Mouse (Mus musculus) heart, postnatal 0 days (tissue): ENCODE measurements around the gene Sema7a. TPM values are rescaled to one million over a fixed set of nuclear protein-coding genes. Genes with fewer than 3 reads are reported as not detected.

Experiments used
- ATAC-seq: fragments of 200-750 bp; cut with Nextera tagmentation; 2 replicates; pipeline ENCODE4 v1.8.0; 2017; ENCODE audit warnings: low read depth, moderate number of reproducible peaks, moderate library complexity; ENCODE audit not compliant: insufficient read depth
- DNase-seq: peaks from one replicate; pipeline ENCODE4 v3.0.0-alpha.2; 2016; ENCODE audit warnings: low spot score
- H3K27ac ChIP-seq: fragments of 300-500 bp; sonication (generic); 2 replicates; pipeline ENCODE4 v1.5.1; 2014; ENCODE audit warnings: low read depth, mild to moderate bottlenecking
- H3K27me3 ChIP-seq: fragments of 300-500 bp; sonication (generic); 2 replicates; pipeline ENCODE4 v1.6.1; 2014; ENCODE audit warnings: low read length, mixed read lengths; ENCODE audit not compliant: control insufficient read depth, insufficient read depth
- H3K36me3 ChIP-seq: fragments of 300-500 bp; sonication (generic); replicated peaks from 2 replicates; pipeline ENCODE4 v1.6.1; 2014; ENCODE audit warnings: low read length, mixed read lengths; ENCODE audit not compliant: control insufficient read depth, insufficient read depth
- H3K4me1 ChIP-seq: fragments of 300-500 bp; sonication (generic); 2 replicates; pipeline ENCODE4 v1.6.1; 2014; ENCODE audit warnings: antibody characterized with exemption; ENCODE audit not compliant: control insufficient read depth, insufficient read depth
- H3K4me2 ChIP-seq: fragments of 300-500 bp; sonication (generic); 2 replicates; pipeline ENCODE4 v1.6.1; 2014; ENCODE audit warnings: low read depth, mild to moderate bottlenecking, low read length, moderate library complexity
- H3K4me3 ChIP-seq: fragments of 300-500 bp; sonication (generic); 2 replicates; pipeline ENCODE4 v1.5.1; 2014; ENCODE audit warnings: low read depth, low read length
- H3K9ac ChIP-seq: fragments of 300-500 bp; sonication (generic); replicated peaks from 2 replicates; pipeline ENCODE4 v1.6.1; 2014; ENCODE audit warnings: low read depth, low read length, mixed read lengths
- H3K9me3 ChIP-seq: fragments of 300-500 bp; sonication (generic); replicated peaks from 2 replicates; pipeline ENCODE4 v1.6.1; 2016; ENCODE audit warnings: low read length; ENCODE audit not compliant: control insufficient read depth
- CTCF ChIP-seq: IDR thresholded peaks from 2 replicates; pipeline ENCODE4 v1.5.1; 2016; ENCODE audit warnings: antibody characterized with exemption, control low read depth, low read depth
- EP300 ChIP-seq: IDR thresholded peaks from 2 replicates; pipeline ENCODE4 v1.6.1; 2016; ENCODE audit warnings: antibody characterized with exemption, low read depth
- WGBS: fragments of 180-500 bp; shearing (Covaris S2); extraction: QIAGEN DNeasy Blood & Tissue Kit; methylation state at CpG from one replicate; pipeline ENCODE4 v1.1.7; 2014; 5-methylcytosine and 5-hydroxymethylcytosine counted together
- polyA plus RNA-seq: library from polyadenylated mRNA; unstranded; fragments of >200 nt; fragmentation: Nextera tagmentation; extraction: Ambion mirVana; gene quantifications from 2 replicates; pipeline ENCODE4 v1.2.1, GENCODE M21; 2015
- total RNA-seq: library from RNA; depleted of rRNA; stranded (reverse); fragments of >200 nt; gene quantifications from 2 replicates; pipeline ENCODE4 v1.2.3, GENCODE M21; 2014; ENCODE audit warnings: low replicate concordance

The Sema7a gene
- total and polyA plus RNA-seq, 2 experiments from 2014 or later: 1.2 to 16.8 TPM

DNA sequence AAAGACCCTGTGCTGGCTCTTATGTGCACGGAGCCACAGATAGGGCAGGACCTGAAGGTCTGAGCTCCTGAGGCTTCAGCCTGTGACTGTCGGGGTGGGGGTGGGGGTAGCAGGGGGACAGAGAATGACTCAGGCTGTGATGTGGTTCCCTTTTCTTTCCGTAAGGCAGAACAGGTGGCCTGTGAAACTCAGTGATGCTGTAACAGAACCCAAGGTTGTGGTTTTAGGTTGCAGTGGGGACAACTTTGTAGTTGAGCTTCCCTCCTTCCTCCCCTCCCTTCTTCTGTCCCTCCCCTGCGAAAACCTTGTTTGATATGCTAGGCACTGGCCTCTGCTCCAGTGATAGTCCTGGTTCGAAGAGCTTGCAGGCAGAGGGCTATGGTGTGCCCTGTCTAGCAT lies 16.9 kb downstream of the Sema7a start:
- H3K27ac ChIP-seq: peak overlapping the region; percentile 45; the same call in 1 of the 2 replicates
- H3K9ac ChIP-seq: no peak overlapping the region
- H3K4me3 ChIP-seq: no peak overlapping the region
- H3K4me2 ChIP-seq: no peak overlapping the region
- H3K4me1 ChIP-seq: peaks cover 13% of the 10 kb centered on the region
- ATAC-seq: no peak
- DNase-seq: no peak
- TF ChIP-seq CTCF (no peak), EP300 (no peak)
- H3K9me3 ChIP-seq: no peaks in the 10 kb centered on the region
- 0 out of 2 replicates have a peak, but pooled peaks cover 1% of the 10 kb centered on the region for H3K27me3 ChIP-seq
- WGBS: 69% methylated on average over 5 of the region's 5 CpGs
- H3K36me3 ChIP-seq: peaks cover 12% of the 10 kb centered on the region; the same call in 1 of the 2 replicates

DNA sequence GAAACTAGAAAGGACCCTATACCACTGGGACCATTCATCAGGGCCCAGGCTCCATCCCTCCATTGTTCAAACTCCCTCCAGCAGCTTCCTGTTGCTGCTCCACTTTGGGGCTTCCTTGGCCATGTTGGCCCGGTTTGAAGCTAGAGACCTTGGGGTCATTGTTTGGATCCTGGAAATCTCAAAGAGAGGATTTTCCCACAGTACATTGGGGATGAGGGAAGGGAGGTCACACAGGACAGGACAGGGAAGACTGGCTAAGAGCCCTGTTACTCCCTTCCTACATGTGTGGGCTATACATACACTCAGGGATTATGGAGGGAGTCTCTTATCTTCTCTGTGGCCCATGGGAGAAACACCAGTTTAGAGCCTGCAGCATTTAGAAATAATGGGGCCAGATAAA lies 18.7 kb downstream of the Sema7a start:
- peak overlapping the region; percentile 44 for H3K27ac ChIP-seq
- no peak for TF ChIP-seq CTCF
- TF ChIP-seq EP300: peak; percentile 47; the same call in 1 of the 2 replicates
- DNase-seq: peak; percentile 31

DNA sequence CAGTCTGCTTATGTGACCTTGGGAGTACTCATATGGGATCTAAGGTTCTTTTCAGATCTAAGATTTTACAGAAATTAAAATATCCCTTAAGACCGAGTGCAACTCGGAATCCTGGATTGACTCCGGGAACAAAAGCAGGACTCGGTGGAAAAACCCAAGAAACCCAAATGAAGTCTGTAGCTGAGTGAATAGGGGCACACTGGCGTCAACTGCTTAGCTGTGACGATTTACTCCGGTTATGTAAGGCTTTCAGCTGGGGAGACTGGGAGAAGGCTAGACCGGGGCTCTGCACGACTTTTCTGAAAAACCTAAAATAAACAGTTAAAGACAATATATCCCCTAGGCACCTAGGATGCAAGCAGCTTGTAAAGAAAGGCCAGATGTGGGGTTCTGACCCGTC lies 19.5 kb downstream of the Sema7a start:
- H3K9me3 ChIP-seq: no peaks in the 10 kb centered on the region
- no peak overlapping the region for H3K4me2 ChIP-seq
- H3K4me1 ChIP-seq: peaks cover 13% of the 10 kb centered on the region
- H3K27ac ChIP-seq: peak overlapping the region; percentile 28
- no peak for TF ChIP-seq EP300
- TF ChIP-seq CTCF: no peak
- peaks cover 12% of the 10 kb centered on the region; the same call in 1 of the 2 replicates for H3K36me3 ChIP-seq
- H3K9ac ChIP-seq: no peak overlapping the region
- H3K4me3 ChIP-seq: no peak overlapping the region
- ATAC-seq (no peak), DNase-seq (no peak)
- whole genome bisulfite sequencing: 59% methylated on average over 10 of the region's 10 CpGs
- H3K27me3 ChIP-seq: no peaks in the 10 kb centered on the region

More for the DNA sequence above, 18.7 kb downstream of the Sema7a start:
- Histone ChIP-seq H3K4me3 (no peak overlapping the region), H3K9ac (no peak overlapping the region), H3K4me2 (no peak overlapping the region), H3K4me1 (peaks cover 13% of the 10 kb centered on the region), H3K27me3 (no peaks in the 10 kb centered on the region), H3K36me3 (peaks cover 12% of the 10 kb centered on the region; the same call in 1 of the 2 replicates), H3K9me3 (no peaks in the 10 kb centered on the region)
- peak; percentile 59 for ATAC-seq
- 71% methylated on average over 1 of the region's 1 CpGs for WGBS

DNA sequence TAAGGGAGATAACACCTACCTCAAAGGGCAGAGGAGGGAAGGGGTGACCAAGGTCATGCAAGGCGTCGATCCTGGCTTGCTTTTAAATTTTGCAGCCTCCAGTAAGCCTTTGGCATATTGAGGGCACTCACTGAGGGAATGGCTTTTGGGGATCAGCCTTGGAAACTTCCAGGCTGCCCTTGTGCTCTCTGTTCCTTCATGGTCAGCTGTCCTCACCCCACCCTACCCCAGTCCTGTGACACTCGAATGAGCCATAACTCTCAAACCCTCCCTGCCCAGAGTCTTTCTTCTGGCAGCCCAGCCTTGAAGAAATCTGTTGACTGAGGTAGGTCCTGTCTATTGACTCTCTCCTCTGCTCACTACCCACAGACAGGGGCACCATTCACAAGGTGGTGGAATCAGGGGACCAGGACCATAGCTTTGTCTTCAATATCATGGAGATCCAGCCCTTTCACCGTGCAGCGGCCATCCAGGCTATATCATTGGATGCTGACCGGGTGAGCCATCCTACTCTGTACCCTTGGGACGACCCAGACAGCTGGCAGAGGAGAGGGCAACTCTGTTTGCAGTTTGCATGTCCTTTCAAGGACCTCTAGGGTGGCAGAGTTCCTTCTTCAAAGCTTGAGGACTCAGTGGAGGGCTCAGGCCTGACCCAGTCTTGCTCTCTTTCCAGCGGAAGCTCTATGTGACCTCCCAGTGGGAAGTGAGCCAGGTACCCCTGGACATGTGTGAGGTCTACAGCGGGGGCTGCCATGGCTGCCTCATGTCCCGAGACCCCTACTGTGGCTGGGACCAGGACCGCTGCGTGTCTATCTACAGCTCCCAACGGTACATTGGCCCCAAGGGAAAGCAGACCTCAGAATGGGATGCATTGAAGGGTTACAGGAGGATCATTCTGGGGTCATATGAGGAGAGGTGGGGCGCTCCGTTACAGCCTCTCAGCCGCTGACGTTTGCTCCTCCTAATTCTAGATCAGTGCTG lies 20.3 kb downstream of the Sema7a start:
- ATAC-seq (no peak), DNase-seq (no peak)
- no peak overlapping the region for H3K27ac ChIP-seq
- H3K36me3 ChIP-seq: peaks cover 12% of the 10 kb centered on the region; the same call in 1 of the 2 replicates
- H3K27me3 ChIP-seq: no peaks in the 10 kb centered on the region
- H3K4me1 ChIP-seq: peaks cover 15% of the 10 kb centered on the region
- H3K4me2 ChIP-seq: no peak overlapping the region
- TF ChIP-seq CTCF (no peak), EP300 (no peak)
- WGBS: 80% methylated on average over 17 of the region's 17 CpGs
- no peaks in the 10 kb centered on the region for H3K9me3 ChIP-seq
- no peak overlapping the region for H3K9ac ChIP-seq
- H3K4me3 ChIP-seq: no peak overlapping the region

DNA sequence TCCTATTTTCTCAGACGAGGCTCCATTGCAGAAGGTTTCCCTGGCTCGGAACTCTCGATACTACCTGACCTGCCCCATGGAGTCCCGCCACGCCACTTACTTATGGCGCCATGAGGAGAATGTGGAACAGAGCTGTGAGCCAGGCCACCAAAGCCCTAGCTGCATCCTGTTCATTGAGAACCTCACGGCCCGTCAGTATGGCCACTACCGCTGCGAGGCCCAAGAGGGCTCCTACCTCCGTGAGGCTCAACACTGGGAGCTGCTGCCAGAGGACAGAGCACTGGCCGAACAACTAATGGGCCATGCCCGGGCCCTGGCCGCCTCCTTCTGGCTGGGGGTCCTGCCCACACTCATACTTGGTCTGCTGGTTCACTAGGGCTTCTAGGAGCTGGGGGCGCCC lies 21.3 kb downstream of the Sema7a start:
- peak overlapping the region; percentile 68 for H3K27ac ChIP-seq
- no peak overlapping the region for H3K9ac ChIP-seq
- ATAC-seq (no peak), DNase-seq (no peak)
- no peaks in the 10 kb centered on the region for H3K9me3 ChIP-seq
- no peak overlapping the region for H3K4me2 ChIP-seq
- H3K4me1 ChIP-seq: peaks cover 25% of the 10 kb centered on the region
- TF ChIP-seq EP300 (no peak), CTCF (no peak)
- no peak overlapping the region for H3K4me3 ChIP-seq
- H3K27me3 ChIP-seq: no peaks in the 10 kb centered on the region
- peaks cover 12% of the 10 kb centered on the region; the same call in 1 of the 2 replicates for H3K36me3 ChIP-seq
- 94% methylated on average over 15 of the region's 15 CpGs for WGBS
